Mouse (Mus musculus) frontal cortex, adult 2 months (tissue): ENCODE results near the gene Mrps24. TPM values are rescaled to one million over a fixed set of nuclear protein-coding genes. Genes with fewer than 3 reads are reported as not detected.

ENCODE experiments used
- DNase-seq, 2 experiments: peaks; one replicate each; pipeline ENCODE4 v3.0.0; 2022; ENCODE audit warnings: low spot score in 1 of 2; ENCODE audit errors: extremely low spot score in 1 of 2
- polyA plus RNA-seq: library from polyadenylated mRNA; depleted of rRNA; stranded (reverse); fragments of >200 nt; gene quantifications from 2 replicates; pipeline ENCODE4 v1.2.3, GENCODE M21; 2012; rRNA removed

Mrps24 gene
- polyA plus RNA-seq: 95.5 and 98.3 TPM in 2 replicates

GRCm38 (mm10) chr11:5715630-5716105 lies at the start of gene Mrps24:
Mrps24 (minus strand) TSS chr11:5715680.
- no peak for DNase-seq

- DNase-seq: no peak
These were observed 47.1 kb upstream of the Mrps24 start for GRCm38 (mm10) chr11:5762633-5762982.

GRCm38 (mm10) chr11:5761820-5762632 lies 46.5 kb upstream of the Mrps24 start, which contains the start of gene Urgcp:
Urgcp (minus strand) TSS chr11:5762376.
- DNase-seq: peak; percentile 70 to 94

- no peak for DNase-seq
These were observed 38.3 kb upstream of the Mrps24 start for GRCm38 (mm10) chr11:5753755-5754154.

- DNase-seq: no peak
These were observed 29.5 kb upstream of the Mrps24 start for GRCm38 (mm10) chr11:5744951-5745350.

GRCm38 (mm10) chr11:5742106-5742505 lies 26.6 kb upstream of the Mrps24 start:
- no peak for DNase-seq

- peak; percentile 23 to 79 for DNase-seq
These were observed 25.6 kb upstream of the Mrps24 start for GRCm38 (mm10) chr11:5740965-5741627.

GRCm38 (mm10) chr11:5740599-5740964 lies 25.1 kb upstream of the Mrps24 start:
- no peak for DNase-seq

GRCm38 (mm10) chr11:5739846-5740245 lies 24.4 kb upstream of the Mrps24 start:
- no peak for DNase-seq

GRCm38 (mm10) chr11:5738888-5739632 lies 23.6 kb upstream of the Mrps24 start:
- no peak for DNase-seq

- DNase-seq: no peak
These were observed 21.7 kb upstream of the Mrps24 start for GRCm38 (mm10) chr11:5737137-5737536.

GRCm38 (mm10) chr11:5734323-5734722 lies 18.8 kb upstream of the Mrps24 start:
- DNase-seq: no peak

- DNase-seq: no peak
These were observed 16.9 kb upstream of the Mrps24 start for GRCm38 (mm10) chr11:5732401-5732800.

- no peak for DNase-seq
These were observed 14.1 kb upstream of the Mrps24 start for GRCm38 (mm10) chr11:5729582-5729981.

GRCm38 (mm10) chr11:5718611-5719354 lies 3.3 kb upstream of the Mrps24 start:
- no peak for DNase-seq

- no peak for DNase-seq
These were observed 1.6 kb upstream of the Mrps24 start for GRCm38 (mm10) chr11:5716938-5717705.

- no peak for DNase-seq
These were observed 766 bp upstream of the Mrps24 start for GRCm38 (mm10) chr11:5716246-5716645.

GRCm38 (mm10) chr11:5715179-5715578 lies 301 bp downstream of the Mrps24 start:
- no peak for DNase-seq

- peak in 1 of 2 experiments; percentile 88 for DNase-seq
These were observed 7.7 kb downstream of the Mrps24 start for GRCm38 (mm10) chr11:5707530-5708353.
